Mouse (Mus musculus): ENCODE results near the gene Havcr2. TPM values are rescaled to one million over a fixed set of nuclear protein-coding genes. Genes with fewer than 3 reads are reported as not detected.
A peak's percentile ranks its signal among the peaks of the same experiment; 100 is the strongest.
"Not testable (repeated sequence)": the region's sequence is repeated elsewhere in the genome, so short reads cannot be mapped to it uniquely, and the experiment has no call there.

Gene Havcr2
- total RNA-seq, 1 experiment from 2014 or later, result 1.2 TPM

DNA sequence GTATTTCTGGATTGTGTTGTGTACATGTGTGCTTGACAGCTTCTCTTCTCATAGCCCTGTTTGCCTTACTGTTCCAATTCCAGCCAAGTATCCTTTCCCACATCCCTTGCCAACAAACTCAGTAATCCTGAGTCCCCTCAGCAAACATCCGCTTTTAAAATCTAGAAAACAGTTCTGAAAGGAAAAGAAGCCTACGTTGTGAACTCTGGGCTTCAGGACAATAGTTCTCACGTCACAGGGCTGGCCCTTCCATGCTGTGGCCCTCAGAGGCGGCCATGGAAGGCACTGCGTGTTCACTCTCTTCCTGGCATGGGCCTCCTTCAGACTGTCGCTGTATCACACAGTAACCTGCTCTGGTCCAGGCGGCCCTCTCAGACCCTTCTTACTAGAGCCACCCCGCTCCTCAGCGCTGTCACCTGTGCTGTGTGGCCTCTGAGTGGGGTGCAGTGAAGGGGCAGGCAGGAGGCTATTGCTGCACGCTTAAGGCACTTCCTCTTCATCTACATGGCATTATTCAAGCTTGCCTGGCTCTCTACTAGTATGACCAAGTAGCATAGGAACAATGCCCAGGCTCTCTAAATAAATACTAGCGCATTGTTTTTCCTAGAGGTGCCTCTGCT is 5.2 kb upstream of the Havcr2 start:
- peak; percentile 29; the same call in 1 of the 2 replicates for ATAC-seq (replicated peaks; ENCODE audit: low read depth, poor library complexity, severe bottlenecking)

DNA sequence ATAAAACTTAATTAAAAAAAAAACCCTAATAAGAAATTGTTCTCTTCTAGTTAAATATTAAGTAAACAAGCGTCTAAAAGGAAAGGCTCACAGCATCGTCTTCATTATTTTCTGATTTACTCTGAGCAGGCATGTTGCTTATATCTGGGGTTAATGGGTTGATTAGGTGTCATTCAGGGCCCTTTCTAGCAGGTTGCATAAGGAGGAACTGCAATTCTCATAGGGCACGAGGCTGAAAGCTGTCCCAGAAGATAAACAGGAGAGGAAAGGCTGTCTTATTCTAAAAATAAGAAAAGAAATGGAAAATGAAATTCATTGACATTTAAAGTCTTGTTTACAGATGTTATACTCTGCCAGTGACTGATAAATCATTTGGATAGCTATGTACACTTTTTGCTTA is 5.2 kb downstream of the Havcr2 start:
- 0 out of 2 replicates have a peak, but pooled peaks have one; percentile 31 for ATAC-seq (replicated peaks; ENCODE audit: low read depth, poor library complexity, severe bottlenecking)

DNA sequence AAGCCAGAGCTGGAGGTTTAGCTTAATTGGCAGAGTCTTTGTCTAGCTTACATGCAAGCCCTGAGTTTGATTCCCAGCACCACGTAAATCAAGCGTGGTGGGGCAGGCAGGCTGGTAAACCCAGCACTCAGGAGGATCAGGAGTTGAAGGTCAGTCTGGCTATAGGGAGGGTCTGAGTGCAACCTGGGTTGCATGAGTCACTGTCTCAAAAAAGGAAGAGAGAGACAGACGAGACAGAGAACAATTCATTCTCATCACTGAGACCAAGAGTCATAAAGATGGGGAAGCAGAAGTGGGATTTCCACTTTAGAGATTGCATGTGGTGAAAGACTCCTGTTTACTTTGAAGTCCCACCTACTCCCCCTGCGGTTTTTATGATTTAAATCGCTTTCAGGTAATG is 6.6 kb downstream of the Havcr2 start:
- ATAC-seq (replicated peaks; ENCODE audit: low read depth, poor library complexity, severe bottlenecking), result peak; percentile 76

DNA sequence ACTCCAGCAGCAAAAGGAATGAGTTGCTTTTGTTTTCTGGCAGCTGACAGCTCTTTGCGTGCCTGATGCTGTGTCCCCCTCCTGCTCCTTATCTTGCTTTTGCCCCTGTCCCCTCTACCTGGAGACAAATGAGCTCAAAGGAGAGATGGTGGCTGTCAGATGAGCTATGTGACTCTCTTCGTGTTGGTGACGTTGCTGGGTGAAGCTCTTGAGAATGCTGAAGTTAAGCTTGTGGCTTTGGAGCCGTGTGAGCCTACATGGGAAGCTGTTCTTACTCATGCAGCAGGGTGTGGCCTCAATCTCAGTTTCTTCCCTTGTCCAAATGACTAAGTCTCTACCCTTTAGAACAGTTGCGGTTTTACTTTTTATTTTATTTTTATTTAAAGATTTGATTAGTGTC is 7.2 kb downstream of the Havcr2 start:
- ATAC-seq (replicated peaks; ENCODE audit: low read depth, poor library complexity, severe bottlenecking), result peak; percentile 19; the same call in 1 of the 2 replicates

DNA sequence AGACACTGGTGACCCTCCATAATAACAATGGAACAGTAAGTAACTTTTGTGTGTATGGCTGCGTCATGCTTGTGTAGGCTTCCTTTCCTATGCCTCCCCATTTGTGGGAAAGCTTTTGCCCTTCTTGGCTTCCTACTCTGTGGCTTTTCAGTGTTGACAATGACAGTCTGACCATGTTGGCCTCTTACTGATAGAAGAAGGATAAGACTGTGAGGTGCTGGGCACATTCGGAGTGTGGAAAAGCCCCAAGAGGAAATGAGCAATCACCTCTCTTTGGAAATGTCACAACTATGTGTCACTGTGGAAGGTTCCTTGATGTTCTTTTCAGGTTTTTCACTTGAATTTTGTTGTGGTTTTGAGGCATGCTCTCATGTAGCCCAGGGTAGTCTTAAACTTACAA is 12.1 kb downstream of the Havcr2 start:
- peak; percentile 88 for ATAC-seq (replicated peaks; ENCODE audit: low read depth, poor library complexity, severe bottlenecking)

DNA sequence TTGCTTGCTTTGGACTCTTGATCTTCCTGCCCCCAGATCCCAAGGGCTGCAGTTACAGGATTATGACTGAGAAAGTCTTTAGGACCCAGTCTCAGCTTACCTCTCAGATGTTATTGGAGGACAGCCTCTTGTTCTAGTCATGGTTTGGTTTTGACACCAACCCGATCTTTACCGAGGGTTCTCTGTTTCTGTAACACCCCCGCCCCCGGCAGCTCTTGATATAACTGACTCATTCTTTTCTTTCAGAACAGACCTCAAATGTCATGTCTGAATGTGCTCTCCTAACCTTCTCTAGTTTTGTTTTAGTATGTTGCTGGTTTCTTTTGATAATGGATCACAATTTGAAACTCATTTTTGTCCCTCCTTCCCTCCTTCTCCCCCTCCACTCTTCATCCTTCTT is 19.5 kb downstream of the Havcr2 start:
- no peak for ATAC-seq (replicated peaks; ENCODE audit: low read depth, poor library complexity, severe bottlenecking)

DNA sequence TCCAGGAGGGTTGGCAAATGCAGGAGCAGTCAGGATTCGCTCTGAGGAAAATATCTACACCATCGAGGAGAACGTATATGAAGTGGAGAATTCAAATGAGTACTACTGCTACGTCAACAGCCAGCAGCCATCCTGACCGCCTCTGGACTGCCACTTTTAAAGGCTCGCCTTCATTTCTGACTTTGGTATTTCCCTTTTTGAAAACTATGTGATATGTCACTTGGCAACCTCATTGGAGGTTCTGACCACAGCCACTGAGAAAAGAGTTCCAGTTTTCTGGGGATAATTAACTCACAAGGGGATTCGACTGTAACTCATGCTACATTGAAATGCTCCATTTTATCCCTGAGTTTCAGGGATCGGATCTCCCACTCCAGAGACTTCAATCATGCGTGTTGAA is 24.6 kb downstream of the Havcr2 start:
- ATAC-seq (replicated peaks; ENCODE audit: low read depth, poor library complexity, severe bottlenecking), result peak; percentile 50; the same call in 1 of the 2 replicates

DNA sequence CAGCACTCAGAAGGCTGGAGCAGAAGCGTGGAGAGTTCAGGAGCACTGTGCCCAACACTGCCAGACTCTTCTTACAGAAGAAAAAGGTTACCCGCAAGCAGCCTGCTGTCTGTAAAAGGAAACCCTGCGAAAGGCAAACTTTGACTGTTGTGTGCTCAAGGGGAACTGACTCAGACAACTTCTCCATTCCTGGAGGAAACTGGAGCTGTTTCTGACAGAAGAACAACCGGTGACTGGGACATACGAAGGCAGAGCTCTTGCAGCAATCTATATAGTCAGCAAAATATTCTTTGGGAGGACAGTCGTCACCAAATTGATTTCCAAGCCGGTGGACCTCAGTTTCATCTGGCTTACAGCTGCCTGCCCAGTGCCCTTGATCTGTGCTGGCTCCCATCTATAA is 25.8 kb downstream of the Havcr2 start:
- peak; percentile 87 for ATAC-seq (replicated peaks; ENCODE audit: low read depth, poor library complexity, severe bottlenecking)

DNA sequence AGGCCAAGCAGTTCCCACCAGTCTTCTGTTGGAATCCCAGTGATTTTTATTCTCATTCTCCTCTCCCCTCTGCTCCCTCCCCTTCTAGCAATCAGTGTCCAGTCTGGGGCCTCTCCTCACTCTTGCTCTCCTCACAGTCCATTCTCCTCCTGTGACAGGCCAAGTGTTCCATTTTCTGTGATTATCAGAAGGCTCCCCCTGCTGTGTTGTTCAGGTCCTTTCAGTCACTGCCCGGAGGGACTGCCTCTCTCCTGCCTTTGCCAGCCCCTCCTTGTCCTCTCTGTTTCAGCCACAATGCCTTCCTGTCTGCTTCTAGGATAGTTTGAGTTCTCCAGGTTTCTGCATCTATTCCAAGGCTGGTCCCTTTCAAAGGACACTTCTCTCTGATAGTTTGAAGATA is 33.5 kb downstream of the Havcr2 start:
- peak; percentile 89 for ATAC-seq (replicated peaks; ENCODE audit: low read depth, poor library complexity, severe bottlenecking)

DNA sequence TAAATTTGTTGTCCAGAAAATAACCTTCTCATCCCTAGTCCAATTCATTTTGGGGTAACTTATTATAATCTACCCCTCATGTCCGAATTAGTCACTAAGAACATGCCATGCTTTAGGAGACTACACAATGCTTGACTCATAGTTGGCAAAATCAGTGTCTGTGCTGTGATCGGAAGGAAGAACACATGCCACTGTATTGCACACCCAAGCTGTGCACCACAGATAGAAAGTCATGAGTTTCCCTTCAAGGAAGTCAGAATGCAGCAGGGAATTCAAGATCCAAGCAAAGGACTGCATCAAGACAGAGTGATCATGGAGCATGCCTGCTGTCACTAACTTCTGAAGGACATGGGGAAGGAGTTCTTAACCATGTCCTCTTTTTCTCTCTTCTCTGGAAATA is 33.9 kb downstream of the Havcr2 start:
- no peak for ATAC-seq (replicated peaks; ENCODE audit: low read depth, poor library complexity, severe bottlenecking)

DNA sequence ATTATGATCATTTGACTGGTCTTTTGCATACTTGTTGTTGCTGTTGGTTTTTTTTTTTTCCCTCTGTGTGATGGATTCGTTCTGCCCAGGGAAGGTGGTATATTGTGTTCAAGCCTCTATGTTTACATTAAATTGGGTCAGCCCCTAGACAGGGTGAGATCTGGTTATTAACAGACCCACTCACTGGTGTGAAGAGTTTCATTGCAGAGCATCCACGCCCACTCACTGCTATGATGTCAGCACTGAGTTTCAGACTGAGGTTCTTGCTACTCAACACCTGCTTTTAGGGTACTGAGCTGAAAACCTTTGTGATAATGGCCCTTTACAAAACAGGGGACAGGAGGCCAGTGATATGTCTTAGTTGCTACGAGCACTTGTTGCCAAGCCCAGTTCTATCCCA is 52.4 kb downstream of the Havcr2 start:
- no peak for ATAC-seq (replicated peaks; ENCODE audit: low read depth, poor library complexity, severe bottlenecking)

DNA sequence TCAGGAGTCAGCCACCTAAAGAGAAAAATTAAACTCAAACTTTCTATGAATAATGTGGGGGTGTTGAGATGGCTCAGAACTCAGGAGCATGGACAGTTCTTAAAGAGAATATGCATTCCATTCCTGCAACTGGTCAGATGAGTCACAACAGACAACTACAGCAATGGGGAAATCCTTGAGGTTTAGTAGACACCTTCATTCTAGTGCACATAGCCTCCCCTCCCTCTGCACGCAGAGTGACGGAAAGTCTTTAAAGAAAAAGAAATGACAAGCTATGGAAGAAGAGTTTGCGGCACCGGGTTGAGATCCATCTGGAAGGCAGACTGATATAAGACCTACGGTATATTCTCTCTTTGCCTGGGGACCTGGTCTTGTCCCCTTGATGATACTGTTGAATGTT is 55.2 kb downstream of the Havcr2 start:
- no peak for ATAC-seq (replicated peaks; ENCODE audit: low read depth, poor library complexity, severe bottlenecking)

DNA sequence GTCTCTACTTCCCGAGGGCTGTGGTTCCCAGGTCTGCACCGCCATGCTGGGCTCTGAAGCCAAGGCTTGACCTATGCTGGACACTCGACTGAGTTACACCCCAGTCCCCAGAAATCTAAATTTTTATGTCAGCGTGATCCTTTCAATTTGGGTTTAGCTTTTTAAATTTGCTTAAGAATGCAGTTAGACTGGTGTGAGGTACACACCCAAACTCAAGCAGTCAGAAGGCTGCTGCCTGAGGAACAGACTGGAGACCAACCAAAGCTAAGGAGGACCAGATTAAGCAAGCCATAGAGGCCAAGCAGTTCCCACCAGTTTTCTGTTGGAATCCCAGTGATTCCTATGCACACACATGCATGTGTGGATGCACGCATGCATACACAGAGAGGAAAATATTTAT is 66.6 kb downstream of the Havcr2 start:
- not testable (repeated sequence) for ATAC-seq (replicated peaks; ENCODE audit: low read depth, poor library complexity, severe bottlenecking)

DNA sequence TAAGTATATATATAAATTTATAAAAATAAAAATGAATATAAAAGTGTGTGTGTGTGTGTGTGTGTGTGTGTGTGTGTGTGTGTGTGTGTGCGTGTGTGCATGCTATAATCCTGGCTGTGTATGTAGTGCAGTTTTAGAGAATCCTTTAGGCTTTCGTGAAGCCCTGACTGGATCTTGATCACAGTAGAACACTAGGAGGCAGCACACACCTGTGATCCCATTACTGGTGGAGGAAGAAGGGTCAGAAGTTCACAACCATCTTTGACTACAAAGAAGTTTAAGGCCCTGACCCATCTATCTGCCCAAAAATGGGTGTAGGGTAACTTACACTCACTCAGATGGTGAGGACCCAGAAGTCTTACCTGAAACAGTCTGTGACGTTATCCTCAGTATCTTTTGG is 68.0 kb downstream of the Havcr2 start:
- ATAC-seq (replicated peaks; ENCODE audit: low read depth, poor library complexity, severe bottlenecking), result 0 out of 2 replicates have a peak, but pooled peaks have one; percentile 50

DNA sequence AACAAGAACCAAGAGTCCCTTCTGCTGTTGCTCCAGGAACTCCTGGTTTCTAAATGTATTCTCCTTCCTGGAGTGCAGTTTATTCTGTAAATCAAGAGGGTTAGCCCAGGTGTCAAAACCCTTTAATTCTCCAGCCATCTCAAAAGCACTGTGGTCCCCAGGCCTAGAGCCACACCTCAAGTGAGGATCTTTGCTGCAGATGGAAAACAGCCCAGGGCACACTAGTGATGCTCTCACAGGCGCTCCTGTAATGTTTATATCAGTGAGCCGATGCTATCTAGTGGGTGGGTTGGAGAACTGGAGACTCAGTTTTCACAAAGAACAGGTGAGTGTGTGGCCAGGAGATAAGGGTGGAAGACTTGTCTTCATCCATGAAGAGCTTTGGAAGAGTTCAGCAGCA is 69.2 kb downstream of the Havcr2 start, which contains the start of gene Gm12169:
Gene Gm12169, plus strand, starts transcription at position 301 of the 400 bp plus-strand sequence.
- no peak for ATAC-seq (replicated peaks; ENCODE audit: low read depth, poor library complexity, severe bottlenecking)

DNA sequence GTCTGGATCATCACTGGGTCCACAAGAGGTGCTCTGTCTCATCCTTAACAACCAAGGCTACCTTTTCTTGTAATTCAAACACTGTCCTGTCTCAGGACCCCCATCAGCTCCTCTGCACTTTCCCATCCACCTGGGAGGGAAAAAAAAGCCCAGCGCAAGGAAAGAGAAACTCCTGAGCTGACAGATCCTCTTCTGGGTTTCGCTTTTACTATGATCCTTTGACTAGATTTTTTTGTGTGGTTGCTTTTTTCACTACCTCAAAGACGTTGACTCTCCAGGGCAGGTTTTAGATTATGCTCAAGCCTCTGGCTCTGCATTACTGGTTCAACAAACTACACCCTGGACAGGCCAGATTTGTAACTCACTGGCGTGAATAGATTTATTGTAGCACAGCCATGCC is 75.4 kb downstream of the Havcr2 start:
- ATAC-seq (replicated peaks; ENCODE audit: low read depth, poor library complexity, severe bottlenecking), result no peak

Other genes with a start within 250 kb of the Havcr2 start
- 0.23 TPM in 1 of 2 replicates, not detected in the other for gene Fndc9, start 219.4 kb upstream of the Havcr2 start, total RNA-seq (2017)
- gene Cyfip2, start 142.1 kb upstream of the Havcr2 start, total RNA-seq (2017), result 52.5 and 69.0 TPM in 2 replicates
- gene Itk, start 65.4 kb upstream of the Havcr2 start, total RNA-seq (2017), result 0.87 and 1.1 TPM in 2 replicates
- gene Fam71b, start 58.4 kb upstream of the Havcr2 start, total RNA-seq (2017), result not detected in 2 replicates
- gene Med7, start 18.0 kb upstream of the Havcr2 start, total RNA-seq (2017), result 38.7 and 45.2 TPM in 2 replicates
- not detected in 2 replicates for gene Gm12169, start 69.3 kb downstream of the Havcr2 start, total RNA-seq (2017)
- gene BC053393, start 116.6 kb downstream of the Havcr2 start, total RNA-seq (2017), result not detected in 2 replicates
- gene Dppa1, start 174.3 kb downstream of the Havcr2 start, total RNA-seq (2017), result not detected in 2 replicates